Mouse (Mus musculus): Measurements from ENCODE around the gene H2-DMa. TPM values are rescaled to one million over a fixed set of nuclear protein-coding genes. Genes with fewer than 3 reads are reported as not detected.
A peak's percentile ranks its signal among the peaks of the same experiment; 100 is the strongest.

H2-DMa gene
- polyA plus RNA-seq, 1 experiment from 2014 or later: 8.7 TPM

- Histone ChIP-seq H3K4me2 (no peak overlapping the region), H3K4me1 (peaks cover 12% of the 10 kb centered on the region; the same call in 1 of the 2 replicates), H3K4me3 (no peak overlapping the region), H3K9me3 (replicated peaks) (no peaks in the 10 kb centered on the region), H3K9ac (no peak overlapping the region), H3K27ac (no peak overlapping the region), H3K27me3 (no peaks in the 10 kb centered on the region), H3K36me3 (ENCODE audit: poor library complexity, severe bottlenecking) (peaks cover 38% of the 10 kb centered on the region)
- peak; percentile 57; the same call in 1 of the 2 replicates for ATAC-seq
- WGBS: 89% methylated on average over 7 of the region's 7 CpGs
These were observed 12.1 kb upstream of the H2-DMa start for GRCm38 (mm10) chr17:34107109-34107867.

- Histone ChIP-seq H3K9me3 (replicated peaks) (no peaks in the 10 kb centered on the region), H3K4me3 (no peak overlapping the region), H3K4me1 (peaks cover 14% of the 10 kb centered on the region; the same call in 1 of the 2 replicates), H3K36me3 (ENCODE audit: poor library complexity, severe bottlenecking) (peaks cover 49% of the 10 kb centered on the region), H3K9ac (no peak overlapping the region), H3K27me3 (no peaks in the 10 kb centered on the region), H3K27ac (no peak overlapping the region), H3K4me2 (no peak overlapping the region)
- WGBS: 78% methylated on average over 6 of the region's 6 CpGs
- no peak for ATAC-seq
These were observed 10.9 kb upstream of the H2-DMa start for GRCm38 (mm10) chr17:34108460-34108859.

GRCm38 (mm10) chr17:34109038-34109805 lies 10.1 kb upstream of the H2-DMa start:
- ATAC-seq: no peak
- no peaks in the 10 kb centered on the region for H3K27me3 ChIP-seq
- peaks cover 14% of the 10 kb centered on the region; the same call in 1 of the 2 replicates for H3K4me1 ChIP-seq
- no peak overlapping the region; the same call in 1 of the 2 replicates for H3K4me3 ChIP-seq
- H3K9ac ChIP-seq: no peak overlapping the region
- no peak overlapping the region for H3K4me2 ChIP-seq
- H3K27ac ChIP-seq: peak overlapping the region; percentile 57
- H3K36me3 ChIP-seq (ENCODE audit: poor library complexity, severe bottlenecking): peaks cover 57% of the 10 kb centered on the region
- H3K9me3 ChIP-seq (replicated peaks): no peaks in the 10 kb centered on the region
- WGBS: 73% methylated on average over 14 of the region's 14 CpGs

GRCm38 (mm10) chr17:34109806-34110195 lies 9.5 kb upstream of the H2-DMa start:
- Histone ChIP-seq H3K36me3 (ENCODE audit: poor library complexity, severe bottlenecking) (peaks cover 63% of the 10 kb centered on the region), H3K9ac (no peak overlapping the region), H3K4me3 (no peak overlapping the region; the same call in 1 of the 2 replicates), H3K27me3 (no peaks in the 10 kb centered on the region), H3K27ac (peak overlapping the region; percentile 57), H3K9me3 (replicated peaks) (no peaks in the 10 kb centered on the region), H3K4me1 (peaks cover 16% of the 10 kb centered on the region; the same call in 1 of the 2 replicates), H3K4me2 (no peak overlapping the region)
- ATAC-seq: peak; percentile 31
- 64% methylated on average over 3 of the region's 3 CpGs for WGBS

DNA sequence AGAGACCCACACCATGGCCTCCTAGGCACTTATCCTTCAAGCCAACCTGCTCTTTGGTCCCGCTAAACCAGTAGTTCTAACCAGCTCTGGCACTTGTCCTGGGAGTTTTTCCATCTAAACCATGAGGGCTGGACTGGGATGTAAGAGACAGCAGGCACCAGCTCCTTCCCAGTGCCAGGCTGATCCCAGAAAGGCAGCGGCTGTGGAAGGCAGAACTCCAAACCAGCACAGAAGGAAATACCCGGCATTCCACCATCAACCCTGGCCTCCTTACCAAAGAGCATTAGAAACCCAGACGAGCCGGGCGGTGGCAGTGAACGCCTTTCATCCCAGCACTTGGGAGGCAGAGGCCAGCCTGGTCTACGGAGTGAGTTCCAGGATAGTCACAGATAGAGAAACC lies 9.0 kb upstream of the H2-DMa start:
- Histone ChIP-seq H3K36me3 (ENCODE audit: poor library complexity, severe bottlenecking) (peaks cover 68% of the 10 kb centered on the region), H3K27me3 (no peaks in the 10 kb centered on the region), H3K4me3 (no peak overlapping the region; the same call in 1 of the 2 replicates), H3K4me1 (peaks cover 21% of the 10 kb centered on the region), H3K27ac (peak overlapping the region; percentile 57), H3K4me2 (no peak overlapping the region), H3K9ac (0 out of 2 replicates have a peak overlapping the region, but pooled peaks have one; percentile 16), H3K9me3 (replicated peaks) (no peaks in the 10 kb centered on the region)
- no peak for ATAC-seq
- WGBS: 64% methylated on average over 8 of the region's 8 CpGs

DNA sequence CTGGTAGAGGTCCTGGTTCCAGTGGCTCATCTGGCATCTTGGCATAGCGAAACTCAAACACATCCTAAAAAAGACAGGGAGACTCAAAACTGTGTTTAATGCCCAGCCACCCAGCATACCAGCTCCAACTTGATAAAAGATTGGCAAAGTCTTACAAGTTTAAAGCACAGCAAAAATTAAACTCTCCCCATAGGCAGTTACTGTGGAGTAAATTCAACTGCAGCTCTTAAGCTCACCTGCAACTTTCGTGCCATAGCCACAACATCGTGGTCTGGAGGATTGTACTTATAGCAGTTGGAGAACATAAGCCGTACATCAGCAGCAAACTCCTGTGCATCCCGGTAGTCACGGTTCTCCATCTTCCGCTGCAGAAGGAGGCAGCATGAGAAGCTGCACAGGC lies 5.2 kb upstream of the H2-DMa start:
- Histone ChIP-seq H3K27me3 (no peaks in the 10 kb centered on the region), H3K9me3 (replicated peaks) (no peaks in the 10 kb centered on the region), H3K4me1 (peaks cover 46% of the 10 kb centered on the region), H3K4me2 (no peak overlapping the region), H3K4me3 (no peak overlapping the region), H3K27ac (no peak overlapping the region), H3K36me3 (ENCODE audit: poor library complexity, severe bottlenecking) (peaks cover 93% of the 10 kb centered on the region), H3K9ac (no peak overlapping the region)
- 96% methylated on average over 7 of the region's 7 CpGs for WGBS
- no peak for ATAC-seq

DNA sequence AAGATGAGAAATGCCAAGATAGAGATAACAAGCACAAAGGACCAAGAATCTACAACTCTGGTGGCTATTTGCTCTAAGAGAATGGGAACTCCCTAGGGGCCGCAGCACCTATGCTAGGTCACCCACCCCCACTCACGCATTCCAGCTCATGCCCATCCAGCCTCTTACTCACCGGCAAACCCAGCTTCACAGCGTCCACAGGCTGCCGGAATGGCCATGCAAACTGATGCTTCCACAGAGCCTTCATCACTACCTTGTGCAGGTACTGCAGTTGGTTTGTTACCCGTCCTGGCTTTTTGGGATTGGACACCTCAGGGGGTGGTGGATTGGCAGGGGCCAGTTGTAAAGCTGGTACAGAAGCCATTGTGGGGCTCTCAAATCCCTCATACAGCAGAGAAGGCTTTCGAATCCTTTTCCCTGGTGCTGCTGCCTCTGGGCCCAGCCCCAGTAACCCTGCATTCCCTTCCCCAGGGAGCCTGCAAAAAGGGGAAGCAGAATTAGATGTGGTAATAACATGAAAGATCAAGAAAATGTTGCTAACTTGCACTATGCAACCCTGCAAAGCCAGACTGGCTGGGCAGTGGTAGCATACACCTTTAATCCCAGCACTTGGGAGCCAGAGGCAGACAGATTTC lies 2.5 kb upstream of the H2-DMa start:
- 29% methylated on average over 7 of the region's 7 CpGs for WGBS

GRCm38 (mm10) chr17:34117421-34118112 lies 1.8 kb upstream of the H2-DMa start:
- peak overlapping the region; percentile 100 for H3K4me3 ChIP-seq
- peak overlapping the region; percentile 87 for H3K4me2 ChIP-seq
- H3K4me1 ChIP-seq: peaks cover 32% of the 10 kb centered on the region
- H3K9me3 ChIP-seq (replicated peaks): no peaks in the 10 kb centered on the region
- H3K9ac ChIP-seq: peak overlapping the region; percentile 96
- H3K27me3 ChIP-seq: no peaks in the 10 kb centered on the region
- H3K36me3 ChIP-seq (ENCODE audit: poor library complexity, severe bottlenecking): peaks cover 59% of the 10 kb centered on the region
- no peak overlapping the region; the same call in 1 of the 2 replicates for H3K27ac ChIP-seq
- no peak for ATAC-seq
- under 1% methylated on average over 5 of the region's 5 CpGs for WGBS

More for the DNA sequence above, 2.5 kb upstream of the H2-DMa start:
- Histone ChIP-seq H3K36me3 (ENCODE audit: poor library complexity, severe bottlenecking) (peaks cover 66% of the 10 kb centered on the region), H3K9me3 (replicated peaks) (no peaks in the 10 kb centered on the region), H3K27ac (no peak overlapping the region), H3K9ac (peak overlapping the region; percentile 96), H3K4me3 (peak overlapping the region; percentile 100), H3K4me2 (peak overlapping the region; percentile 87), H3K27me3 (no peaks in the 10 kb centered on the region), H3K4me1 (peaks cover 34% of the 10 kb centered on the region)
- ATAC-seq: no peak

DNA sequence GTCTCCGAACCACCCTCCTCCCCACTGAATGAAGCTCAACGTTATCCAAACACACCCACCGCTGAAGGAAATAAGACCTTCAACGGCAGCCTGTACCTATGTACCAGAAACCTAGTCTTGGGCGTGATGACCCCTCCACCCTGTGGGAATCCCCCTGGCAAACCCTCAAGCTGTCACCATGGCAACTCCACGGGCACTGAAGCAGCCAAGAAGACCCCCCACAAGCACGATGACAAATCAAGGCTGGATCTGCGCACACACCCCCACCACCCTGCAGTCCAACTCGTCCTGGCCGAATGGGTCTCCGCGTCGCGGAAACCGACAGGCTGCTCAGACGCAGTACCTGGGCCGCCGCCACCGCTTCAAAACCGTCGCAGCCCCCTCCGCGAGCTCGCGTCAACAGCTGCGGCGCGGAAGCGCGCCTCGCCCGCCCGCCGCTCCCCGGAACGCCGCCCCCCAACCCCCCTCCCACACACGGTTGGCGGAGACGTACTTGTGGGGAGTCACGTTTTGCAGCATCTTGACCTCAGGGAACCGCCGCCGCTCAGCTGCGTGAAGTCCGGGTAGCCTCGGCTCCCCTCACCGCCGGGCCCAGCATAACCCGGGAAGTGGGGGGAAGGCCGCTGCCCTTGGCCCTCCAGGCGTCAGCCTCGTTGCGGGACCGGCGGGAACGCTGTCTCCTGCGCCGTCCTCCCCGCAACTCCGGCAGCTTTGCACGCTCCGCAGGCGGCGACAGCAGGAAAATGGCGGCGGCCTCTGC lies 1.0 kb upstream of the H2-DMa start:
- Histone ChIP-seq H3K36me3 (ENCODE audit: poor library complexity, severe bottlenecking) (peaks cover 51% of the 10 kb centered on the region), H3K9me3 (replicated peaks) (no peaks in the 10 kb centered on the region), H3K27me3 (no peaks in the 10 kb centered on the region), H3K27ac (peak overlapping the region; percentile 100), H3K4me1 (peaks cover 35% of the 10 kb centered on the region), H3K4me3 (peak overlapping the region; percentile 100), H3K4me2 (peak overlapping the region; percentile 87), H3K9ac (peak overlapping the region; percentile 96)
- ATAC-seq: no peak
- 0% methylated on average over 55 of the region's 67 CpGs for WGBS

GRCm38 (mm10) chr17:34118873-34119248 lies 480 bp upstream of the H2-DMa start:
- WGBS: under 1% methylated on average over 38 of the region's 38 CpGs
- H3K27ac ChIP-seq: peak overlapping the region; percentile 100

More at GRCm38 (mm10) chr17:34118873-34119248, 480 bp upstream of the H2-DMa start:
- H3K4me3 ChIP-seq: peak overlapping the region; percentile 100
- ATAC-seq: no peak; the same call in 1 of the 2 replicates
- H3K36me3 ChIP-seq (ENCODE audit: poor library complexity, severe bottlenecking): peaks cover 46% of the 10 kb centered on the region
- H3K4me1 ChIP-seq: peaks cover 41% of the 10 kb centered on the region
- peak overlapping the region; percentile 87 for H3K4me2 ChIP-seq
- H3K9ac ChIP-seq: peak overlapping the region; percentile 96
- H3K27me3 ChIP-seq: no peaks in the 10 kb centered on the region
- no peaks in the 10 kb centered on the region for H3K9me3 ChIP-seq (replicated peaks)
